Mouse (Mus musculus) T-cell, adult 2 months (primary cell): ENCODE data around the gene Cntnap2.
"Not testable (repeated sequence)": the region's sequence is repeated elsewhere in the genome, so short reads cannot be mapped to it uniquely, and the experiment has no call there.

Experiments
- DNase-seq: peaks from one replicate; pipeline ENCODE4 v3.0.0; 2022; ENCODE audit warnings: low spot score

Cntnap2 gene

DNA sequence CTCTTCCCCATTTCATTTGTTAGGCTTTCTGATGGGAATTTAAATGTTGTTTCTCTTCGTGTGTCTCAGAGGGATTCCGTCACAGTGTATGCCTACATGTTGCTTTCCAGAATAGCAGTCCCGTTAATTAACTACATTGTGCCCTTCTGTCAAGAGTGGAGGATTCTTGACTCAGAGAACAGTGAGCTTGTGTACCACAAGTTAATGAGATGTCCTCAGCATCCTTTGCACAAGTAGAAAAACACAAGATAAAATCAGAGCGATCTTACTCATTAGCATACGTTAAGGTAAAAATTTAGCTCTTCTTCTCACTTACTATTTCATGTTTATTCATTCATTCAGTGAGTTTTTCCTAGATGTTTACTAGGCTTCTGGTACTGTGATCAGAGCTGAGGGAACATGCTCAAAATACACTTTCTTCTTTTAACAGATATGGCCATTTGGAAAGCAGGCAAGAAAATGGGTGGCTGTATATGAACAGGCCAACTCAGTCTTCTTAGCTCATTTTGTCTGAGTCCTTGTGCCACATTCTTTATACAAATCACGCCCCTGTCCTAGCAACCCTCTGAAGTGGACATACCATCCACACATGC lies 1936.9 kb downstream of the Cntnap2 start:
- DNase-seq, result no peak

- no peak for DNase-seq
Observed at GRCm38 (mm10) chr6:47004430-47004829, 1945.3 kb downstream of the Cntnap2 start.

DNA sequence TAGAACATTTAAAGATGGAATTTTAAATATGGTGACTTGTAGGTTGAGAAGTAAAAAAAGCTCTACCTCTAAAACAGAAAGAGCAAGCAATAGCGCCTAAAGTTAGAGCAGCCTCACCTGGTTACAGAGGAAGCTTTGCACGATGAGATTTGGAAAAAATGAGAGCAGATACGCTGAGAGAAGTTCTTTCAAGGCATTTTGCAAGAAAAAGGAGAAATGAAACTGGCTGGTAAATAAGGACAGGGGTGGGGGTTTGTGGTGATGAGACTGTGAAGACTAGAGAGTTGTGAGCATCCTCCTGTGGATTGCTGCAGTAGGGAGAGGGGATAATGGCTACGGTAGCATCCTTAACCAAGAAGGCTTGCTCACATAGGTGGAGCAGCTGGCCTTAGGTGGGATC lies 1953.8 kb downstream of the Cntnap2 start:
- no peak for DNase-seq

- peak; percentile 1 for DNase-seq
Observed at GRCm38 (mm10) chr6:47013535-47013934, 1954.4 kb downstream of the Cntnap2 start.

DNA sequence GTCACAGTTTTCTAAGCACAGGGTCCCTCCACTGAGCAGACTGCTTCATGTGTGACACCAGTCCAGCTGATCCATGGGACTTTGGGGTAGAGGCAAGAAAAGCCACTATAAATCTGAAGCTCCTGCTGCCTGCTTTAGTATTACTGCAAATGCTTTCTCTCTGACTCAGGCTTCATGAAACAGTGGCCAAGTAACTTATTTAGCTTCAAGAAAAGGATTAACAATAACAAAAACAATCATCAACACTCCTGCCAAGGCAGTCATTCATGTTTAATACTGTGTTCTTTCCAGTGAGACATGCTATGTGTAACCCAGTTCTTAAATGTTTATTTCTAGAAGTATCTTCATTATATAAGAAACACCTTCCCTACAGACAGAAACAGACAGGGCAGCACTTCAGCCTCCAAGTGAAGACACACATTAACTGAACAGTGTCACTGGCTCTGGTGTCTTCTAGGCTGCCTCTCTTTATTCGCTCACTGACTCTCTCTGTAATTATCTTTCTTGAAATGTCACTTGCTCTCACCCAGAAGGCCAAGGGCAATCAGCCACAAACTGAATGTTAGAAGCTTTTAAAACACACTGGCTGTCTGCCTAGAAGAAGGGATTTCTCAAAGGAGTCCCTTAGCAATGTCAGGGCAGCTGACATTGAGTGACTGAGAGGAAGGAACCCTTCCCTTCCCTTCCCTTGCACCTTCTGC lies 1955.9 kb downstream of the Cntnap2 start:
- DNase-seq, result no peak

- DNase-seq, result no peak
Observed at GRCm38 (mm10) chr6:47026064-47026686, 1967.0 kb downstream of the Cntnap2 start.

- no peak for DNase-seq
Observed at GRCm38 (mm10) chr6:47031362-47031761, 1972.2 kb downstream of the Cntnap2 start.

GRCm38 (mm10) chr6:47042602-47043001 lies 1983.4 kb downstream of the Cntnap2 start:
- DNase-seq, result no peak

GRCm38 (mm10) chr6:47043586-47043985 lies 1984.4 kb downstream of the Cntnap2 start:
- no peak for DNase-seq

DNA sequence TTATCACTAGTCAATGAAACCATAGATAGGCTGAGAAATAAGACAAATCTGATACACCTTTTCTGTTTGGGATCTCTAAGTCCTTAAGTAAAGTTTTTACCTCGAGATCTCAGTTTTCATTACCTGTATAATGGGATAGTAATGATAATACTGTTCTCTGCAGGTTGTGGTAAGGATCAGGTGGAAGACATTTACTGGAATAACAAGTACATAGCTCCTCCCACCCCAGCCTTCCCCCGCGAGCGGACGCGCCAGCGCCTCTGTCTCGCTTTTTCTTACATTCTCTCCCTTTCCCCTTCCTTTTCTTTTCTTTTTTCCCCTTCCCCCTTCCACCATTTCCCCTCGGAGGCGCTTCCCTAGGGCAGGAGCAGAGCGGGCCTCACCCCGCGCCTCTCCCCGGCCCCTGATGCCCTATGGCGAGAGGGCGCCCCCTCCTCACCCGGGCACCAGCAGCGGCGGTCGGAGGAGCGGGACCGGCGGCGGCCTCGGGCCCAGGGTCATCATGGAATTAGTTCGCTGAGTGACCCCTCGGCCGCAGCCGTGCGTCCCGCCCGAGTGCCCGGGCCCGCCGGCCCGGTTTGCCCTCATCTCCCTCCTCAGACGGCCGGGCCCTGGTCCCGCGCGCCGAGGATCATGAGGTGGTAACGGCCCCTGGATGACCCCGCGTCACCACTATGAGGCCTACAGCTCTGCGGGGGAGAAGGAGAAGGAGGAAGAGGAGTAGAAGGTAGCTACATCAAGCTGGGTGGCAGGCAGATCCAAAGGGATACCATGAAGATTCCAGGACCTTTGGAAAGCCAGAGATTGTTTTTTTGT lies 1985.4 kb downstream of the Cntnap2 start:
- no peak for DNase-seq

GRCm38 (mm10) chr6:47049051-47049450 lies 1989.9 kb downstream of the Cntnap2 start:
- no peak for DNase-seq

DNA sequence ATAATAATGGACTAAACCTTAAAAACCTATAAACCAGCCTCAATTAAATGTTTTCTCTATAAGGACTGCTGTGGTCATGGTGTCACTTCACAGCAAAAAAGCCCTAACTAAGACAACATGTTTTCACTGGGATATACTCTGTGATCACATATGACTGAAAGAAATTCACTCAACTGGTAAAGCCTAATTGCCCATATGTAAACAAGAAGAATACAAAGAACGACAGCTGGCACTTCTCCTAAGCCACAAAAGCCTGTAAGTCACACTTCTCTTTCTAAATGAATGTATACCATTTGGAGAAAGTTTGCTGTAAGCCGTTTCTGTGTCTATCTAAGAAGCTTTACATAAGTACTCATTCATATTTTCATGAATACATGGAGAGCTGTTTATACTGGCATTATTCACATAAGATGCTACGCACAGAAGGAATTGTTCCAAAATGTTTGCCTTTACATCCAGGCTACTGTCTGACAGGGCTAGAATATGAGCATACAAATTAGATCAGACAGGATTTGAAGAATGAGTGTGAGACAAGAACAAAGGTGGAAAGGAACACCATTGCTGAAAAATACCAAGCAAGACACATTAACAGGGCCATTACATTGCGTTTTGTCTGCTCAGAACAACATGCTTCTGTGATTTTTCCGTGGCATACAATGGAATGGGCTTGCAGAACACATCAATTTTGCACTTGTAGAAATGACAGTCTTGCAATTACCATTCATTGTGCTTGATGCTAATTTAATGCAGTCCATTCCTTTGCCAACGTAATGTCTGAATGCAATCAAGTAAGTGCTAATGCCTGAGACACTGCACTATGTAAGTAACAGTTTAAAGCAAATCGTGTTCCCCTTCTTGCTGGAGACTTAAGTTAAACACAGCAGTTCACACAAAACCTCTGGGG lies 1991.4 kb downstream of the Cntnap2 start:
- no peak for DNase-seq

- no peak for DNase-seq
Observed at GRCm38 (mm10) chr6:47061341-47061740, 2002.2 kb downstream of the Cntnap2 start.

DNA sequence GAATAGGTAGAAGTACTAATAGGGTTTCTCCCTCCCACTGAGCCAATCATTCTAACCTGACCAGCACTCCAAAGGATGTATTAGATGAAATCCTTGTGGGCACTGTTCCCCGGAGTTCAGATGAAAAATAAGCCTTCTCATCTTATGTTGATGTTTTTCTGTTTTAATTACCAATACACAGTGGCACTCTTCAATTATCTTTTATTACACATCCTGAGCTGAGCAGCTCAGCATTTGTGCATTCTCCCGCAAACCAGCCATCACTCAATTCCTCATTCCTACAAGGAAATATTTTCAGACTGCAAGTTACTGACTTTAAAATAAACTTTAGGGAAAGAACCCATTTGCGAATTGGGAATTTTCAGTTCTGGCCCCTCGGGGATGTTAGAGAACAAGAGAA lies 2030.8 kb downstream of the Cntnap2 start:
- no peak for DNase-seq

GRCm38 (mm10) chr6:47104951-47105350 lies 2045.8 kb downstream of the Cntnap2 start:
- DNase-seq, result no peak

DNA sequence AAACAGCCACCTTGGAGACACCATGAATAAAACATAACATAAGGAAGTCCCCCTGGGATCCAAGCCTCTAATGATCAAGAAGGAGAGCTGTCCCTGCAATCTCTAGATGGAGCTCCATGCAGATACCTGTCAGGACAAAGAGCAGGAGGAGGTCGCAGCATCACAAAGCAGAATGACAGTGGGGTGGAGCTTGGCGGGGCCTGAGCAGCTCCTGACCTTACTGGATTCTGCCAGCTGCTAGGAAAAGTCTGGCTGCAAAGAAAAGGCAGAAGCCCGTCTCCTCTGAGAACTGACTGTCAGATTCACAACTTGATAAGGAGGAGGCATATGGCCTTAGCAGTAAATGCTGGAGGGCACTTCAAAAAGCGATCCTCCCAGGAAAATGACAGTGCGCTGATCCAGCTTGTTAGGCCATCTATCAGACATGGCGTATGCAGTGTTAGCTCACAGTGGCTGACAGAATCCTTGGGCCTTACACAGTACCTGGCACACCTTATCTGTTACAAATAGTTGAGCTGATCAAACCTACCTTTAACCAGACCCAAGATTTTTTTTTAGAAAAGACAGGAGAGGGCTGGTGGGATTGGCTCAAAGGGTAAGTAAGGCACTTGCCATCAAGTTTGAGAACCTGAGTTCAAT lies 2050.5 kb downstream of the Cntnap2 start:
- no peak for DNase-seq

DNA sequence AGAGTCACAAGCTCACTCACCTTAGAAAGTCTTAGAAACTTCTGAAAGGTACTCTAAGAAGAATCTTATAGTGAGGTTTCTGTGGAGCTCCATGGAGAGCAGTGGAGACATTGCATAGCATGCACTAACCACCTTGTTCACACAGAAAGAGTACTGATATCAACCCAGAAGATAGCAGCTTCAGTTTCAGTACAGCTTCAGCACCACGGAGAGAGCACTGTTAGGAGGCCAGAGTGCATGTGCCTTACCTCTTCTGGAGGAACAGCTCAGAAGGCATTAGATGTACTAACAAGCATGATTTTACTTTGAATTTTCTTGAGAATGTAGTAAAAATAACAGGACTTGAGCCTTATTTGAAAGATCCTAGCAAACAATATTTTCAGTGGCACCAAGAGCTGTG lies 2074.9 kb downstream of the Cntnap2 start:
- not testable (repeated sequence) for DNase-seq

- DNase-seq, result not testable (repeated sequence)
Observed at GRCm38 (mm10) chr6:47153018-47153417, 2093.9 kb downstream of the Cntnap2 start.

- DNase-seq, result not testable (repeated sequence)
Observed at GRCm38 (mm10) chr6:47174580-47175294, 2115.6 kb downstream of the Cntnap2 start.
